Mouse (Mus musculus) neural tube, embryonic 10.5 days (tissue): Measurements from ENCODE around the gene Sox1.

Source experiments
- DNase-seq: peaks from one replicate; pipeline ENCODE4 v3.0.0-alpha.2; 2017; ENCODE audit warnings: low spot score; ENCODE audit errors: extremely low spot score

Sox1 gene

GRCm38 (mm10) chr8:12389116-12389471 is 6.0 kb upstream of the Sox1 start:
- DNase-seq = peak; percentile 55

- DNase-seq = peak; percentile 62
Observed at GRCm38 (mm10) chr8:12389801-12390639, 5.1 kb upstream of the Sox1 start.

- DNase-seq = peak; percentile 53
Observed at GRCm38 (mm10) chr8:12390640-12391365, 4.3 kb upstream of the Sox1 start.

GRCm38 (mm10) chr8:12391366-12392250 is 3.5 kb upstream of the Sox1 start:
- DNase-seq = peak; percentile 76

- peak; percentile 15 for DNase-seq
Observed at GRCm38 (mm10) chr8:12392801-12393200, 2.3 kb upstream of the Sox1 start.

- no peak for DNase-seq
Observed at GRCm38 (mm10) chr8:12394385-12395000, 602 bp upstream of the Sox1 start.

- DNase-seq = peak; percentile 76
Observed at GRCm38 (mm10) chr8:12396501-12397345, 1.6 kb downstream of the Sox1 start.

- peak; percentile 71 for DNase-seq
Observed at GRCm38 (mm10) chr8:12397346-12397925, 2.3 kb downstream of the Sox1 start.

- peak; percentile 49 for DNase-seq
Observed at GRCm38 (mm10) chr8:12398011-12398945, 3.2 kb downstream of the Sox1 start.

- peak; percentile 42 for DNase-seq
Observed at GRCm38 (mm10) chr8:12399421-12400205, 4.5 kb downstream of the Sox1 start.

GRCm38 (mm10) chr8:12400611-12401390 is 5.7 kb downstream of the Sox1 start:
- no peak for DNase-seq

GRCm38 (mm10) chr8:12401391-12402270 is 6.5 kb downstream of the Sox1 start:
- peak; percentile 78 for DNase-seq

- DNase-seq = no peak
Observed at GRCm38 (mm10) chr8:12402709-12403108, 7.6 kb downstream of the Sox1 start.

GRCm38 (mm10) chr8:12408020-12408419 is 12.9 kb downstream of the Sox1 start:
- no peak for DNase-seq

- DNase-seq = no peak
Observed at GRCm38 (mm10) chr8:12409976-12410375, 14.9 kb downstream of the Sox1 start.

- DNase-seq = no peak
Observed at GRCm38 (mm10) chr8:12417056-12417455, 22.0 kb downstream of the Sox1 start.
